Mouse (Mus musculus): ENCODE measurements at regions not wholly inside any gene's neighbourhood (a gene's known extent, or its start where the extent isn't known, plus 50 kb on each side); places are given as distances from the start of the nearest gene placed in this dataset.

GRCm38 (mm10) chr11:86870486-86871165 lies 63.1 kb upstream of the Dhx40 start:
- no peaks in the 10 kb centered on the region for H3K4me1 ChIP-seq (ENCODE audit: control insufficient read depth, insufficient read depth, low read length)
- TF ChIP-seq CTCF (IDR thresholded peaks at IDR 0.05; ENCODE audit: low read depth, low read length) (no peak), POLR2A (IDR thresholded peaks at IDR 0.05; ENCODE audit: borderline replicate concordance, low read depth, low read length) (no peak)
- no peak overlapping the region for H3K27ac ChIP-seq (ENCODE audit: insufficient read depth, low read depth, low read length)
- H3K4me3 ChIP-seq (ENCODE audit: insufficient read depth, low read length), result no peak overlapping the region

- no peak overlapping the region for H3K4me3 ChIP-seq (ENCODE audit: insufficient read depth, low read length)
- H3K27ac ChIP-seq (ENCODE audit: insufficient read depth, low read depth, low read length), result no peak overlapping the region
- TF ChIP-seq CTCF (IDR thresholded peaks at IDR 0.05; ENCODE audit: low read depth, low read length), result no peak
- TF ChIP-seq POLR2A (IDR thresholded peaks at IDR 0.05; ENCODE audit: borderline replicate concordance, low read depth, low read length), result no peak
- no peaks in the 10 kb centered on the region for H3K4me1 ChIP-seq (ENCODE audit: control insufficient read depth, insufficient read depth, low read length)
Observed at GRCm38 (mm10) chr11:86866931-86867330, 59.4 kb upstream of the Dhx40 start.

GRCm38 (mm10) chr11:86859864-86860528 lies 52.5 kb upstream of the Dhx40 start:
- H3K27ac ChIP-seq (ENCODE audit: insufficient read depth, low read depth, low read length), result no peak overlapping the region
- TF ChIP-seq CTCF (IDR thresholded peaks at IDR 0.05; ENCODE audit: low read depth, low read length), result no peak
- no peak for TF ChIP-seq POLR2A (IDR thresholded peaks at IDR 0.05; ENCODE audit: borderline replicate concordance, low read depth, low read length)
- H3K4me3 ChIP-seq (ENCODE audit: insufficient read depth, low read length), result no peak overlapping the region
- H3K4me1 ChIP-seq (ENCODE audit: control insufficient read depth, insufficient read depth, low read length), result peaks cover 2% of the 10 kb centered on the region; the same call in 1 of the 2 replicates

GRCm38 (mm10) chr11:86859236-86859817 lies 51.8 kb upstream of the Dhx40 start:
- TF ChIP-seq POLR2A (IDR thresholded peaks at IDR 0.05; ENCODE audit: borderline replicate concordance, low read depth, low read length) (no peak), CTCF (IDR thresholded peaks at IDR 0.05; ENCODE audit: low read depth, low read length) (no peak)
- Histone ChIP-seq H3K4me1 (ENCODE audit: control insufficient read depth, insufficient read depth, low read length) (peaks cover 2% of the 10 kb centered on the region; the same call in 1 of the 2 replicates), H3K4me3 (ENCODE audit: insufficient read depth, low read length) (no peak overlapping the region), H3K27ac (ENCODE audit: insufficient read depth, low read depth, low read length) (no peak overlapping the region)

GRCm38 (mm10) chr11:86858211-86858610 lies 50.7 kb upstream of the Dhx40 start:
- no peak overlapping the region for H3K27ac ChIP-seq (ENCODE audit: insufficient read depth, low read depth, low read length)
- TF ChIP-seq CTCF (IDR thresholded peaks at IDR 0.05; ENCODE audit: low read depth, low read length), result no peak
- no peak for TF ChIP-seq POLR2A (IDR thresholded peaks at IDR 0.05; ENCODE audit: borderline replicate concordance, low read depth, low read length)
- peaks cover 2% of the 10 kb centered on the region; the same call in 1 of the 2 replicates for H3K4me1 ChIP-seq (ENCODE audit: control insufficient read depth, insufficient read depth, low read length)
- no peak overlapping the region for H3K4me3 ChIP-seq (ENCODE audit: insufficient read depth, low read length)
